Mouse (Mus musculus) ES-Bruce4 (cell line): ENCODE data around the gene Soat2.

Experiments
- CTCF ChIP-seq: IDR thresholded peaks from one replicate; pipeline ENCODE4 v1.8.1; 2011; ENCODE audit warnings: low read depth, low read length
- EP300 ChIP-seq: IDR thresholded peaks from 2 replicates; pipeline ENCODE4 v1.6.1; 2011; ENCODE audit warnings: low read depth, low read length; ENCODE audit not compliant: insufficient read depth
- POLR2A ChIP-seq: IDR thresholded peaks from one replicate; pipeline ENCODE4 v1.8.1; 2011; ENCODE audit warnings: low read length; ENCODE audit not compliant: insufficient read depth

- TF ChIP-seq CTCF (no peak), POLR2A (no peak), EP300 (no peak)
These were observed 15.6 kb upstream of the Soat2 start for GRCm38 (mm10) chr15:102134709-102135108.
